Mouse (Mus musculus) midbrain, embryonic 12.5 days (tissue): ENCODE measurements around the gene Pde4d. TPM values are rescaled to one million over a fixed set of nuclear protein-coding genes. Genes with fewer than 3 reads are reported as not detected.

Source experiments
- ATAC-seq: fragments of 200-750 bp; cut with Nextera tagmentation; 2 replicates; pipeline ENCODE4 v1.8.0; 2017; ENCODE audit warnings: low read depth, moderate TSS enrichment, moderate library complexity; ENCODE audit not compliant: low FRiP score
- H3K27ac ChIP-seq: fragments of 300-500 bp; sonication (generic); replicated peaks from 2 replicates; pipeline ENCODE4 v1.5.1; 2016; ENCODE audit warnings: mild to moderate bottlenecking
- H3K27me3 ChIP-seq: fragments of 300-500 bp; sonication (generic); 2 replicates; pipeline ENCODE4 v1.6.1; 2016; ENCODE audit warnings: mild to moderate bottlenecking
- H3K36me3 ChIP-seq: fragments of 300-500 bp; sonication (generic); 2 replicates; pipeline ENCODE4 v1.6.1; 2016
- H3K4me1 ChIP-seq: fragments of 300-500 bp; sonication (generic); 2 replicates; pipeline ENCODE4 v1.6.1; 2016
- H3K4me2 ChIP-seq: fragments of 300-500 bp; sonication (generic); replicated peaks from 2 replicates; pipeline ENCODE4 v1.6.1; 2016; ENCODE audit warnings: mild to moderate bottlenecking, moderate library complexity
- H3K4me3 ChIP-seq: fragments of 300-500 bp; sonication (generic); 2 replicates; pipeline ENCODE4 v1.5.1; 2016; ENCODE audit warnings: mild to moderate bottlenecking
- H3K9ac ChIP-seq: fragments of 300-500 bp; sonication (generic); replicated peaks from 2 replicates; pipeline ENCODE4 v1.6.1; 2016; ENCODE audit warnings: mild to moderate bottlenecking, moderate library complexity
- H3K9me3 ChIP-seq: fragments of 300-500 bp; sonication (generic); 2 replicates; pipeline ENCODE4 v1.6.1; 2016; ENCODE audit warnings: mild to moderate bottlenecking
- WGBS: fragments of 180-500 bp; shearing (Covaris S2); methylation state at CpG from one replicate; pipeline ENCODE4 v1.1.7; 2016; 5-methylcytosine and 5-hydroxymethylcytosine counted together
- polyA plus RNA-seq: library from polyadenylated mRNA; unstranded; fragments of >200 nt; fragmentation: Nextera tagmentation; extraction: Ambion mirVana; gene quantifications from 2 replicates; pipeline ENCODE4 v1.2.1, GENCODE M21; 2016

The Pde4d gene
- polyA plus RNA-seq, 1 experiment from 2014 or later: 21.4 TPM

- Histone ChIP-seq H3K4me2 (no peak overlapping the region), H3K27ac (no peak overlapping the region), H3K9ac (no peak overlapping the region), H3K36me3 (no peaks in the 10 kb centered on the region), H3K9me3 (no peaks in the 10 kb centered on the region), H3K4me3 (no peak overlapping the region), H3K4me1 (no peaks in the 10 kb centered on the region), H3K27me3 (no peaks in the 10 kb centered on the region)
- ATAC-seq: no peak
- 76% methylated on average over 1 of the region's 1 CpGs for WGBS
Measured at GRCm38 (mm10) chr13:109024703-109025102, 575.0 kb downstream of the Pde4d start.

- Histone ChIP-seq H3K27ac (no peak overlapping the region), H3K36me3 (no peaks in the 10 kb centered on the region), H3K4me2 (no peak overlapping the region), H3K4me1 (no peaks in the 10 kb centered on the region), H3K9me3 (no peaks in the 10 kb centered on the region), H3K4me3 (no peak overlapping the region), H3K9ac (no peak overlapping the region), H3K27me3 (no peaks in the 10 kb centered on the region)
- no peak for ATAC-seq
- 68% methylated on average over 7 of the region's 7 CpGs for WGBS
Measured at GRCm38 (mm10) chr13:109047126-109047525, 597.4 kb downstream of the Pde4d start.

GRCm38 (mm10) chr13:109052805-109053204, 603.1 kb downstream of the Pde4d start:
- Histone ChIP-seq H3K4me1 (no peaks in the 10 kb centered on the region), H3K9ac (no peak overlapping the region), H3K4me3 (no peak overlapping the region), H3K36me3 (no peaks in the 10 kb centered on the region), H3K27me3 (no peaks in the 10 kb centered on the region), H3K27ac (0 out of 2 replicates have a peak overlapping the region, but pooled peaks have one; percentile 0), H3K4me2 (no peak overlapping the region), H3K9me3 (no peaks in the 10 kb centered on the region)
- WGBS: 80% methylated on average over 2 of the region's 2 CpGs
- ATAC-seq: no peak

- Histone ChIP-seq H3K4me3 (no peak overlapping the region), H3K36me3 (no peaks in the 10 kb centered on the region), H3K27ac (no peak overlapping the region), H3K27me3 (no peaks in the 10 kb centered on the region), H3K9me3 (no peaks in the 10 kb centered on the region), H3K4me1 (no peaks in the 10 kb centered on the region), H3K4me2 (no peak overlapping the region), H3K9ac (no peak overlapping the region)
- 69% methylated on average over 10 of the region's 10 CpGs for WGBS
- peak; percentile 50; the same call in 1 of the 2 replicates for ATAC-seq
Measured at GRCm38 (mm10) chr13:109053242-109054018, 603.7 kb downstream of the Pde4d start.

GRCm38 (mm10) chr13:109058045-109058444, 608.3 kb downstream of the Pde4d start:
- Histone ChIP-seq H3K9me3 (no peaks in the 10 kb centered on the region), H3K4me3 (no peak overlapping the region), H3K27me3 (no peaks in the 10 kb centered on the region), H3K4me1 (no peaks in the 10 kb centered on the region), H3K27ac (no peak overlapping the region), H3K36me3 (no peaks in the 10 kb centered on the region), H3K4me2 (no peak overlapping the region), H3K9ac (no peak overlapping the region)
- 0 out of 2 replicates have a peak, but pooled peaks have one; percentile 27 for ATAC-seq
- WGBS: 27% methylated on average over 4 of the region's 4 CpGs

- no peak for ATAC-seq
- no peaks in the 10 kb centered on the region for H3K9me3 ChIP-seq
- H3K27ac ChIP-seq: no peak overlapping the region
- no peak overlapping the region for H3K9ac ChIP-seq
- H3K36me3 ChIP-seq: no peaks in the 10 kb centered on the region
- H3K4me1 ChIP-seq: no peaks in the 10 kb centered on the region
- H3K27me3 ChIP-seq: no peaks in the 10 kb centered on the region
- H3K4me2 ChIP-seq: no peak overlapping the region
- 80% methylated on average over 4 of the region's 4 CpGs for WGBS
- no peak overlapping the region for H3K4me3 ChIP-seq
Measured at GRCm38 (mm10) chr13:109066581-109067159, 616.9 kb downstream of the Pde4d start.

- 84% methylated on average over 8 of the region's 8 CpGs for WGBS
- Histone ChIP-seq H3K4me1 (0 out of 2 replicates have a peak, but pooled peaks cover 3% of the 10 kb centered on the region), H3K4me3 (no peak overlapping the region), H3K27me3 (no peaks in the 10 kb centered on the region), H3K9me3 (no peaks in the 10 kb centered on the region), H3K27ac (no peak overlapping the region), H3K9ac (no peak overlapping the region), H3K36me3 (no peaks in the 10 kb centered on the region), H3K4me2 (no peak overlapping the region)
- no peak for ATAC-seq
Measured at GRCm38 (mm10) chr13:109068258-109069219, 618.8 kb downstream of the Pde4d start.

- Histone ChIP-seq H3K4me2 (no peak overlapping the region), H3K9ac (no peak overlapping the region), H3K36me3 (no peaks in the 10 kb centered on the region), H3K4me3 (no peak overlapping the region), H3K4me1 (0 out of 2 replicates have a peak, but pooled peaks cover 3% of the 10 kb centered on the region), H3K9me3 (no peaks in the 10 kb centered on the region), H3K27ac (no peak overlapping the region), H3K27me3 (no peaks in the 10 kb centered on the region)
- 4% methylated on average over 2 of the region's 2 CpGs for WGBS
- no peak for ATAC-seq
Measured at GRCm38 (mm10) chr13:109073371-109073770, 623.6 kb downstream of the Pde4d start.

- no peak overlapping the region for H3K4me2 ChIP-seq
- 0 out of 2 replicates have a peak, but pooled peaks cover 3% of the 10 kb centered on the region for H3K4me1 ChIP-seq
- no peaks in the 10 kb centered on the region for H3K27me3 ChIP-seq
- no peaks in the 10 kb centered on the region for H3K9me3 ChIP-seq
- no peaks in the 10 kb centered on the region for H3K36me3 ChIP-seq
- ATAC-seq: no peak
- H3K4me3 ChIP-seq: no peak overlapping the region
- no peak overlapping the region for H3K9ac ChIP-seq
- no peak overlapping the region for H3K27ac ChIP-seq
- WGBS: 40% methylated on average over 4 of the region's 4 CpGs
Measured at GRCm38 (mm10) chr13:109074078-109074477, 624.3 kb downstream of the Pde4d start.

GRCm38 (mm10) chr13:109092654-109093053, 642.9 kb downstream of the Pde4d start:
- H3K27me3 ChIP-seq: no peaks in the 10 kb centered on the region
- H3K4me1 ChIP-seq: no peaks in the 10 kb centered on the region
- no peaks in the 10 kb centered on the region for H3K9me3 ChIP-seq
- H3K4me3 ChIP-seq: no peak overlapping the region
- H3K4me2 ChIP-seq: no peak overlapping the region
- ATAC-seq: no peak
- H3K27ac ChIP-seq: no peak overlapping the region
- no peaks in the 10 kb centered on the region for H3K36me3 ChIP-seq
- WGBS: 91% methylated on average over 3 of the region's 3 CpGs
- no peak overlapping the region for H3K9ac ChIP-seq

GRCm38 (mm10) chr13:109096654-109097053, 646.9 kb downstream of the Pde4d start:
- Histone ChIP-seq H3K27ac (no peak overlapping the region), H3K9me3 (no peaks in the 10 kb centered on the region), H3K27me3 (no peaks in the 10 kb centered on the region), H3K4me3 (no peak overlapping the region), H3K9ac (no peak overlapping the region), H3K4me1 (no peaks in the 10 kb centered on the region), H3K4me2 (no peak overlapping the region), H3K36me3 (no peaks in the 10 kb centered on the region)
- no peak for ATAC-seq
- WGBS: 84% methylated on average over 2 of the region's 2 CpGs

GRCm38 (mm10) chr13:109116004-109116341, 666.2 kb downstream of the Pde4d start:
- Histone ChIP-seq H3K9ac (peak overlapping the region; percentile 64), H3K36me3 (no peaks in the 10 kb centered on the region), H3K9me3 (no peaks in the 10 kb centered on the region), H3K4me2 (peak overlapping the region; percentile 99), H3K27me3 (peaks cover 23% of the 10 kb centered on the region), H3K4me1 (peaks cover 13% of the 10 kb centered on the region), H3K4me3 (peak overlapping the region; percentile 67), H3K27ac (no peak overlapping the region)
- ATAC-seq: peak; percentile 64
- WGBS: under 1% methylated on average over 8 of the region's 8 CpGs
